Mouse (Mus musculus) olfactory bulb, adult 2 months (tissue): ENCODE measurements around the gene Chtop.

Experiments
- CTCF ChIP-seq: fragments of 200-500 bp; IDR thresholded peaks from 2 replicates; pipeline ENCODE4 v1.5.1; 2012; ENCODE audit warnings: low read depth, mild to moderate bottlenecking, low read length, moderate library complexity; ENCODE audit not compliant: insufficient read depth
- POLR2A ChIP-seq: fragments of 200-500 bp; IDR thresholded peaks from 2 replicates; pipeline ENCODE4 v1.6.1; 2012; ENCODE audit warnings: mild to moderate bottlenecking, low read depth, low read length, moderate library complexity; ENCODE audit not compliant: insufficient read depth

- TF ChIP-seq CTCF (no peak), POLR2A (no peak)
These were observed 34.0 kb downstream of the Chtop start for GRCm38 (mm10) chr3:90475151-90475830.
